Mouse (Mus musculus) CH12.LX (cell line): ENCODE data around the gene Gtsf1l. TPM values are rescaled to one million over a fixed set of nuclear protein-coding genes. Genes with fewer than 3 reads are reported as not detected.

Experiments used
- DNase-seq: peaks from one replicate; pipeline ENCODE4 v3.0.0-alpha.2; 2013; ENCODE audit errors: extremely low read depth
- H3K27ac ChIP-seq: 2 replicates; pipeline ENCODE4 v1.5.1; 2012; ENCODE audit warnings: low read depth, mild to moderate bottlenecking, control low read depth, moderate library complexity; ENCODE audit not compliant: insufficient read depth
- H3K27me3 ChIP-seq: replicated peaks from 2 replicates; pipeline ENCODE3; 2012; ENCODE audit warnings: inconsistent platforms
- H3K36me3 ChIP-seq, 2 experiments: replicated peaks in 1 of 2; 2 replicates each; pipeline versions ENCODE3 to v1.6.1; 2012; ENCODE audit warnings: inconsistent platforms in 1 of 2, low read length in 1 of 2, mild to moderate bottlenecking in 1 of 2, mixed read lengths in 1 of 2, moderate library complexity in 1 of 2; ENCODE audit not compliant: control insufficient read depth in 1 of 2, insufficient read depth in 1 of 2
- H3K4me1 ChIP-seq, 2 experiments: 2 replicates each; pipeline ENCODE4 v1.6.1; 2012; ENCODE audit warnings: inconsistent platforms in 1 of 2, moderate library complexity in 1 of 2; ENCODE audit not compliant: insufficient read depth in 2 of 2, control insufficient read depth in 1 of 2
- H3K4me2 ChIP-seq: 2 replicates; pipeline ENCODE4 v1.6.1; 2012; ENCODE audit warnings: low read depth, mild to moderate bottlenecking, control low read depth; ENCODE audit not compliant: poor library complexity, insufficient read depth, severe bottlenecking
- H3K4me3 ChIP-seq, 3 experiments: fragments of 150-350 bp in 1 of 3; sonication (generic) in 1 of 3; replicated peaks in 1 of 3; 2 replicates each; pipeline versions ENCODE3 to v1.5.1; 2011 to 2012; ENCODE audit warnings: low read depth in 2 of 3, low read length in 2 of 3, mild to moderate bottlenecking in 2 of 3, moderate library complexity in 2 of 3, control low read depth in 1 of 3, improper control_type of control experiment in 1 of 3, inconsistent platforms in 1 of 3, mixed read lengths in 1 of 3; ENCODE audit not compliant: poor library complexity in 1 of 3
- H3K79me2 ChIP-seq: replicated peaks from 2 replicates; pipeline ENCODE4 v1.6.1; 2012; ENCODE audit warnings: mild to moderate bottlenecking, moderate library complexity; ENCODE audit not compliant: control insufficient read depth, poor library complexity, insufficient read depth, severe bottlenecking; ENCODE audit errors: extremely low read depth
- H3K9ac ChIP-seq: 2 replicates; pipeline ENCODE4 v1.6.1; 2012; ENCODE audit warnings: low read depth, mild to moderate bottlenecking, control low read depth, moderate library complexity; ENCODE audit not compliant: insufficient read depth
- H3K9me3 ChIP-seq: replicated peaks from 2 replicates; pipeline ENCODE3; 2012; ENCODE audit warnings: low read length, inconsistent platforms, mixed read lengths
- BHLHE40 ChIP-seq: IDR thresholded peaks from 2 replicates; pipeline ENCODE4 v1.6.1; 2011; ENCODE audit warnings: mild to moderate bottlenecking, low read depth, low read length, improper control_type of control experiment
- JUND ChIP-seq: conservative IDR thresholded peaks from 2 replicates; pipeline ENCODE4 v1.6.1; 2011; ENCODE audit warnings: low read depth, low read length, improper control_type of control experiment
- MAFK ChIP-seq: IDR thresholded peaks from 2 replicates; pipeline ENCODE4 v1.6.1; 2011; ENCODE audit warnings: low read length, improper control_type of control experiment; ENCODE audit not compliant: insufficient replicate concordance
- MAZ ChIP-seq: IDR thresholded peaks from 2 replicates; pipeline ENCODE4 v1.6.1; 2012; ENCODE audit warnings: low read depth, mild to moderate bottlenecking, inconsistent platforms, low read length, improper control_type of control experiment, moderate library complexity
- MXI1 ChIP-seq: IDR thresholded peaks from 2 replicates; pipeline ENCODE4 v1.6.1; 2011; ENCODE audit warnings: mild to moderate bottlenecking, low read depth, low read length, improper control_type of control experiment
- POLR2A ChIP-seq: IDR thresholded peaks from 2 replicates; pipeline ENCODE4 v1.6.1; 2011; ENCODE audit warnings: low read depth, mild to moderate bottlenecking, improper control_type of control experiment, low read length
- POLR2AphosphoS2 ChIP-seq: IDR thresholded peaks from 2 replicates; pipeline ENCODE4 v1.6.1; 2011; ENCODE audit warnings: low read depth, low read length, improper control_type of control experiment
- RCOR1 ChIP-seq: conservative IDR thresholded peaks from 2 replicates; pipeline ENCODE4 v1.6.1; 2012; ENCODE audit warnings: low read depth, mild to moderate bottlenecking, inconsistent platforms, low read length, improper control_type of control experiment
- SIN3A ChIP-seq: IDR thresholded peaks from 2 replicates; pipeline ENCODE4 v1.6.1; 2012; ENCODE audit warnings: low read length, improper control_type of control experiment, inconsistent platforms
- TCF12 ChIP-seq: IDR thresholded peaks from 2 replicates; pipeline ENCODE4 v1.6.1; 2014; ENCODE audit warnings: low read depth, mild to moderate bottlenecking, inconsistent platforms, low read length, improper control_type of control experiment
- USF1 ChIP-seq: IDR thresholded peaks from 2 replicates; pipeline ENCODE4 v1.6.1; 2014; ENCODE audit warnings: low read depth, mild to moderate bottlenecking, inconsistent platforms, low read length, improper control_type of control experiment
- ZNF384 ChIP-seq: IDR thresholded peaks from 2 replicates; pipeline ENCODE4 v1.6.1; 2012; ENCODE audit warnings: low read depth, low read length, improper control_type of control experiment, inconsistent platforms
- dilution Hi-C: fragments of 300-500 bp; cut with MboI; formaldehyde crosslinking; loops from 2 replicates; pipeline ENCODE4 v1.14.3; 2020; ENCODE audit warnings: low sequenced_read_pairs; ENCODE audit not compliant: extremely low pct_unique_long_range_greater_than_20kb, extremely low pct_ligation_motif_present
- in situ Hi-C: fragments of 300-500 bp; cut with MboI; formaldehyde crosslinking; loops from 3 replicates; pipeline ENCODE4 v1.14.3; 2019; ENCODE audit warnings: low sequenced_read_pairs, low pct_ligation_motif_present, low pct_unique_long_range_greater_than_20kb, mixed read lengths
- polyA plus RNA-seq: library from polyadenylated mRNA; unstranded; fragments of >175 nt; gene quantifications from 2 replicates; pipeline ENCODE4 v1.2.1, GENCODE M21; 2012; ENCODE audit warnings: low read depth; ENCODE audit not compliant: insufficient read length
- total RNA-seq, 2 experiments: library from RNA; depleted of rRNA; stranded (reverse); fragments of 300-350 nt in 1 of 2; fragments of >200 nt in 1 of 2; gene quantifications; 2 replicates each; pipeline ENCODE4 v1.2.3; 2012 to 2014

Gene Gtsf1l
- total and polyA plus RNA-seq, 3 experiments = not detected

- Histone ChIP-seq H3K79me2 (no peaks in the 10 kb centered on the region), H3K27me3 (no peaks in the 10 kb centered on the region), H3K9ac (no peak overlapping the region), H3K36me3 (peaks cover 24 to 48% of the 10 kb centered on the region in 2 experiments), H3K4me3 (no peak overlapping the region), H3K9me3 (no peaks in the 10 kb centered on the region), H3K4me2 (no peak overlapping the region), H3K27ac (no peak overlapping the region), H3K4me1 (peaks cover 6 to 13% of the 10 kb centered on the region in 2 experiments)
- in situ Hi-C loops (no loop called here), dilution Hi-C loops (no loop called here)
- DNase-seq = no peak
- TF ChIP-seq USF1 (no peak), SIN3A (no peak), JUND (no peak)
Observed at GRCm38 (mm10) chr2:163085047-163085446, 2.6 kb downstream of the Gtsf1l start.

DNA sequence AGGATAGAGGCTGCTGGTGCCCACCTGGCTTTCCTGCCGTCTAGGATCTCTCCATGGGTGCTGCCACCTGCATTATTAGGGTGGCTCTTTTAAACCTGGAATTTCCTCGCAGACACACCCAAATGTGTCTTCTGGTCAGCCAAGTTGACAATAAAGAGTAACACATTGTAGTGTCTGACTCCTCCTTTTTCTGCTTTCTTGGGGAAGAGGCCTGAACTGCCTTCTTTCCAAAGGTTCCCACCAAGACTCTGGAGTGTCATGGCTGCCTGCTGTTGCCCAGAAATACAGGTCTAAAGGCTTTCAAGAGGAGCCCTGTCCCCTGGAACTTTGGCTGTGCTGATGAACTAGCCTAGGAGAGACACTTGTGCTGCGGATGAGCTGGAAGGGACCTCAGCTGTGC is 3.1 kb downstream of the Gtsf1l start:
- no peak overlapping the region for H3K4me2 ChIP-seq
- in situ Hi-C loops = no loop called here
- no peak overlapping the region for H3K4me3 ChIP-seq
- H3K79me2 ChIP-seq = no peaks in the 10 kb centered on the region
- TF ChIP-seq MXI1 (no peak), TCF12 (no peak), MAZ (no peak)
- H3K9ac ChIP-seq = no peak overlapping the region
- no peaks in the 10 kb centered on the region for H3K9me3 ChIP-seq
- H3K27me3 ChIP-seq = no peaks in the 10 kb centered on the region
- peaks cover 29 to 54% of the 10 kb centered on the region in 2 experiments for H3K36me3 ChIP-seq
- no peak overlapping the region for H3K27ac ChIP-seq
- DNase-seq = no peak
- dilution Hi-C loops = no loop called here
- peaks cover 6 to 13% of the 10 kb centered on the region in 2 experiments for H3K4me1 ChIP-seq

GRCm38 (mm10) chr2:163082591-163082990 is 5.1 kb downstream of the Gtsf1l start:
- dilution Hi-C loops (no loop called here), in situ Hi-C loops (no loop called here)
- no peak overlapping the region for H3K4me2 ChIP-seq
- no peak overlapping the region for H3K4me3 ChIP-seq
- DNase-seq = no peak
- no peaks in the 10 kb centered on the region for H3K79me2 ChIP-seq
- H3K9ac ChIP-seq = no peak overlapping the region
- peaks cover 6 to 13% of the 10 kb centered on the region in 2 experiments for H3K4me1 ChIP-seq
- no peaks in the 10 kb centered on the region for H3K9me3 ChIP-seq
- no peaks in the 10 kb centered on the region for H3K27me3 ChIP-seq
- no peak overlapping the region for H3K27ac ChIP-seq
- TF ChIP-seq POLR2AphosphoS2 (no peak), ZNF384 (no peak), MAFK (no peak), POLR2A (no peak), BHLHE40 (no peak), RCOR1 (no peak)
- peaks cover 42 to 70% of the 10 kb centered on the region in 2 experiments for H3K36me3 ChIP-seq
